Mouse (Mus musculus): ENCODE measurements around the gene Gm10406. TPM values are rescaled to one million over a fixed set of nuclear protein-coding genes. Genes with fewer than 3 reads are reported as not detected.
"Not testable (repeated sequence)": the region's sequence is repeated elsewhere in the genome, so short reads cannot be mapped to it uniquely, and the experiment has no call there.

Gm10406 gene
- polyA plus RNA-seq (2015; fragmentation: Nextera tagmentation; extraction: Ambion mirVana): 0.10 and 0.25 TPM in 2 replicates

DNA sequence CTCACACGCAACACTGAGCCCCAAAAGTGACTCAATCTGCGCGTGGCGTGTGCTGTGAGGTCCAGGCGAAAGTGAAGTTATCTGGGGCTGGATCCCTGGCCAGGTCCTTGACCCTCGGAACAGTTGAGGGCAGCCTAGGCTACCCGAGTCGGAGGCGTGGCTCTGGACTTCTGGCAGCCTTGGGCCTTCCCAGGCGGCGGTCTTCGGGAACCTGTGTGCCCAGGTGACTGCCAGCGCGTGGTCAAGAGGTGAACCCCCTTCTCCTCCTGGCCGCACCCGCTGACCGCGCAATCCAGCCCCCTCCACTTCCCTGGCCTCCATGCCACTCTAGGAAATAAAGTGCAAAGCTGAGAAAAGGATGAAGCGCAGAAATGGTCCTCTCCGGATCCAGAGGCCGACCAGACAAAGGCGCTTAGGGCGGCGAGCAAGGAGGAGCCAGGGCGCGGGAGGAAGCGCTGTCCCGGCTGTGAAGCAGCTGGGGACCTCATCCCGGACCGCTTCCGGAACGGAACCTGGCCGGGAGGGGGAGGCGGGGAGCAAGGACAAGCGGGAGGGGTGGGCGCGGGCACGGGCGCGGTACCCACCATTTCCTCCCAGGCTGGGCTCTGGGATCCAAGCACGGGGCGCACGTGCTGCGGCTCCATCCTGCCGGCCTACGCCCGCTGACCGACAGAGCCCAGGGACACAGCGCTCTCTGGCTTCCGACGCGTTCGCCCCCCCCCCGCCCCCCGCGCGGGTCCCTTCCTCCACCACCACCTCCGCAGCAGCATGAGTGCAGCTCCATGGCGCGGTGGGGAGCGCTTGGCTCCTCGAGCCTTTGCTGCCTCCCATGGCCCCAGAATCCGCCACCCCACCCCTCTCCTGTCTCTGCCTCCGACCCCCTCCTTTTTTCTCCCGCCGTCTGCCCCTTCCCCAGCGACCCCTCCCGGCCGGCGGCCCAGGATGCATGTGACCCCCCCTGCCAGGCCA is at the start of gene Gm10406:
TSS of gene Gm10406 (minus strand) at position 669 of the 969 bp plus-strand sequence.
- Histone ChIP-seq H3K4me2 (peak within 1 kb of the TSS; percentile 82), H3K4me3 (peak within 1 kb of the TSS; percentile 48), H3K9ac (0 out of 2 replicates have a peak within 1 kb of the TSS, but pooled peaks have one; percentile 14)
- not testable (repeated sequence) for H3K36me3 ChIP-seq; H3K27ac ChIP-seq; ATAC-seq (replicated peaks; ENCODE audit: insufficient number of reproducible peaks, insufficient read depth, low FRiP score, low read depth); H3K27me3 ChIP-seq; H3K4me1 ChIP-seq (replicated peaks); H3K9me3 ChIP-seq (replicated peaks)
- 2% methylated on average over 44 of the region's 70 CpGs for WGBS

- H3K27ac ChIP-seq; H3K27me3 ChIP-seq; H3K9me3 ChIP-seq (replicated peaks); H3K4me1 ChIP-seq (replicated peaks); H3K4me2 ChIP-seq; H3K9ac ChIP-seq; H3K4me3 ChIP-seq; H3K36me3 ChIP-seq; ATAC-seq (replicated peaks; ENCODE audit: insufficient number of reproducible peaks, insufficient read depth, low FRiP score, low read depth): not testable (repeated sequence)
- no CpG with 5 or more reads among the region's 2 CpGs for WGBS
Observed at GRCm38 (mm10) chr14:7044870-7045269, 17.6 kb upstream of the Gm10406 start, which contains the start of gene Gm3685. Gene Gm3685, minus strand, starts transcription at chr14:7044970.

GRCm38 (mm10) chr14:7026274-7026673 is 975 bp downstream of the Gm10406 start:
- not testable (repeated sequence) for H3K36me3 ChIP-seq; H3K4me1 ChIP-seq (replicated peaks); H3K27ac ChIP-seq; ATAC-seq (replicated peaks; ENCODE audit: insufficient number of reproducible peaks, insufficient read depth, low FRiP score, low read depth); H3K9ac ChIP-seq; H3K9me3 ChIP-seq (replicated peaks); H3K27me3 ChIP-seq; H3K4me3 ChIP-seq
- peak overlapping the region; percentile 82 for H3K4me2 ChIP-seq
- WGBS: 12% methylated on average over 9 of the region's 9 CpGs

DNA sequence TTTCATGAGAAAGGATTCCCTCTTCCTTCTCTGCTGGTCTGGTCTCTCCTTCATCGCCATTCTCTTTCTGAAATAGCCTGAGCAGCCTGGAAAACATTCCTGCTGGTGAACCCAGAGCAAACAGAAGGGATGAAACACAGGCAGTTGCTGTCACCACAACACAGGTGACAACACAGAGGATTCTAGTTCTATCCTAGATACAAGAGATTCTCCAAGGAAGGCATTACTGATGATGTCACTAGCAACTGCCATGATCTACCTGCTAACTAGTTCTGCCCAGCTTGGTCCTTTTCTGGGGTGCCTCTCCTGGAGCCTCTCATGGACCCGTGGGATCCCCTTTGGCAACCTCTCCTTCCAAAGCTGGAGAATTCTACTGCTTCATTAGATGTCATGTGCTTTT is 53.5 kb downstream of the Gm10406 start, which contains the start of gene Gm6356:
TSS of gene Gm6356 (minus strand) at position 101 of the 400 bp plus-strand sequence.
- not testable (repeated sequence) for ATAC-seq (replicated peaks; ENCODE audit: insufficient number of reproducible peaks, insufficient read depth, low FRiP score, low read depth)
- WGBS: 47% methylated on average over 1 of the region's 2 CpGs

More for the DNA sequence above, 53.5 kb downstream of the Gm10406 start, which contains the start of gene Gm6356:
- not testable (repeated sequence) for H3K27me3 ChIP-seq; H3K36me3 ChIP-seq; H3K9me3 ChIP-seq (replicated peaks); H3K4me2 ChIP-seq; H3K4me1 ChIP-seq (replicated peaks); H3K9ac ChIP-seq; H3K27ac ChIP-seq; H3K4me3 ChIP-seq

Other genes with a start within 250 kb of the Gm10406 start
- gene Gm3642, start 187.1 kb downstream of the Gm10406 start, polyA plus RNA-seq (2015; fragmentation: Nextera tagmentation; extraction: Ambion mirVana): not detected in 2 replicates
- 0.67 and 0.78 TPM in 2 replicates for gene Gm3667, start 137.5 kb downstream of the Gm10406 start, polyA plus RNA-seq (2015; fragmentation: Nextera tagmentation; extraction: Ambion mirVana)
- not detected in 2 replicates for gene Gm6356, start 53.6 kb downstream of the Gm10406 start, polyA plus RNA-seq (2015; fragmentation: Nextera tagmentation; extraction: Ambion mirVana)
- not detected in 2 replicates for gene Gm3685, start 17.5 kb upstream of the Gm10406 start, polyA plus RNA-seq (2015; fragmentation: Nextera tagmentation; extraction: Ambion mirVana)
- gene Gm3696, start 73.2 kb upstream of the Gm10406 start, polyA plus RNA-seq (2015; fragmentation: Nextera tagmentation; extraction: Ambion mirVana): 1.1 and 1.7 TPM in 2 replicates
- gene Gm6676, start 98.0 kb upstream of the Gm10406 start, polyA plus RNA-seq (2015; fragmentation: Nextera tagmentation; extraction: Ambion mirVana): not detected in 2 replicates
- 2.7 and 3.3 TPM in 2 replicates for gene Gm3512, start 147.1 kb upstream of the Gm10406 start, polyA plus RNA-seq (2015; fragmentation: Nextera tagmentation; extraction: Ambion mirVana)
- gene Gm16434, start 167.1 kb upstream of the Gm10406 start, polyA plus RNA-seq (2015; fragmentation: Nextera tagmentation; extraction: Ambion mirVana): not detected in 2 replicates
- not detected in 2 replicates for gene Gm3727, start 237.3 kb upstream of the Gm10406 start, polyA plus RNA-seq (2015; fragmentation: Nextera tagmentation; extraction: Ambion mirVana)